Mouse (Mus musculus) gastrocnemius, postnatal 4 days (tissue): Measurements from ENCODE around the gene Ogfr. TPM values are rescaled to one million over a fixed set of nuclear protein-coding genes. Genes with fewer than 3 reads are reported as not detected.

Experiments
- DNase-seq, 2 experiments: peaks; one replicate each; pipeline ENCODE4 v3.0.0; 2021 to 2022; ENCODE audit warnings: low spot score in 2 of 2, mixed read lengths in 2 of 2
- long read RNA-seq, 2 experiments: library from polyadenylated mRNA; stranded (forward); transcript quantifications; one replicate each; pipeline ENCODE4 v2.0.0; 2021
- total RNA-seq, 2 experiments: library from RNA; stranded (reverse); gene quantifications; 2 replicates each; pipeline ENCODE4 v1.2.3; 2021

Ogfr gene
- total RNA-seq = 10 to 100 TPM; 46.8 to 52.2 TPM
- long read RNA-seq, experiment 1, transcript Ogfr-201 (7 exons, 2,449 nt) = major isoform, 30 of 47 reads
- long read RNA-seq, experiment 1, partial matches to known transcripts = 6 of 47 reads
- long read RNA-seq, experiment 1, other reads (novel, unspliced or antisense) = 11 of 47 reads
- long read RNA-seq, experiment 2, transcript Ogfr-201 (7 exons, 2,449 nt) = major isoform, 43 of 64 reads
- long read RNA-seq, experiment 2, partial matches to known transcripts = 9 of 64 reads
- long read RNA-seq, experiment 2, other reads (novel, unspliced or antisense) = 12 of 64 reads

- DNase-seq = peak; percentile 70 to 85
Measured at GRCm38 (mm10) chr2:180589123-180589831, at the start of gene Ogfr. TSS of gene Ogfr (plus strand) at chr2:180589245.

- no peak for DNase-seq
Measured at GRCm38 (mm10) chr2:180543675-180544074, 45.4 kb upstream of the Ogfr start.

DNA sequence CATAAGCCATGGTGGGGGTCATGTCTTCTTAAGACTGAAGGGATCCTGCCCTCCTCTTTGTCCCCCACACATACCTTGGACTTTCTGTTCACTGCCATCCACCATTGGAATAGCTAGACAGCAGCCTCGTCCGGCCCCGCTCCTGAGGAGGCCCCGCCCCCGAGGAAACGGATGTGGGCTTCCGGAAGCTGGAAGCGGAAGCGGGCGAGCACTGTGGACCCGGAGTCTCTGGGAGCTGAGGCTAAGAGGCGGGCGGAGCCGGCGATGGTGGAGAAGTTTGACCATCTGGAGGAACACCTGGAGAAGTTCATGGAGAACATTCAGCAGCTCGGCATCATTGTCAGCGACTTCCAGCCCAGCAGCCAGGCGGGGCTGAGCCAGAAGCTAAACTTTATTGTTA is 44.0 kb upstream of the Ogfr start:
- no peak for DNase-seq

GRCm38 (mm10) chr2:180547384-180548106 is 41.5 kb upstream of the Ogfr start:
- no peak for DNase-seq

DNA sequence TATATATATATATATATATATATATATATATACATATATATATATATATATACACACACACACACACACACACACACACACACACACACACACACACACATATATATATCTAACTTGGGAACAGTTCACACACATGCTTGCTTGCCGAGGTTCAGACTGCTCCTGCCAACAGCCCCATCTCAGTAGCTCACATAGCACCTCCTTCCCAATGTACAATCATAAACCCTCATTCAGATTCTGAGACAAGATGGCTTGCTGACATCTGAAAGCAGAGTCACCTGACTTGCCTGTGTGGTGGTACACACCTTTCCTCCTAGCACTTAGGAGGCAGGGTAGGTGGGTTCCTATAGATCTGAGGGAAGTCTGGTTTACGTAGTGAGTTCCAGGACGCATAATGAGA is 36.7 kb upstream of the Ogfr start:
- DNase-seq = no peak

DNA sequence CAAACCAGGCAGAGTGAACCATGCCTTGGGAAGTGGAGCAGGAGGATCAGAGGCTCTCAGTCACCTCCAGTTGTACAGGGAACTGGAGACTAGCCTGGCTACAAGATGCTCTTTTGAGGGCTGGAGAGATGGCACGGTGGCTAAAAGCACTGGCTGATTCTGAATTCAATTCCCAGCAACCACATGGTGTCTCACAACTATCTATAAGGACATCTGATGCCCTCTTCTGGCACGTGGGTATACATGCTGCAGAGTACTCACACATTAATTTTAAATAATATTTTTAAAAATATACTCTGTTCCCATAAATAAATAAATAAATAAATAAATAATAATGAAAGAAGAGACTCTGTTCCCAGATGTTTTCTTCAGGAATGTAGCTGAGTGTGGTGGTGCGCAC is 33.8 kb upstream of the Ogfr start:
- no peak for DNase-seq

- DNase-seq = no peak
Measured at GRCm38 (mm10) chr2:180556470-180556869, 32.6 kb upstream of the Ogfr start.

GRCm38 (mm10) chr2:180560245-180560644 is 28.8 kb upstream of the Ogfr start:
- no peak for DNase-seq

- no peak for DNase-seq
Measured at GRCm38 (mm10) chr2:180562146-180562545, 26.9 kb upstream of the Ogfr start.

GRCm38 (mm10) chr2:180563296-180563695 is 25.7 kb upstream of the Ogfr start:
- no peak for DNase-seq

- no peak for DNase-seq
Measured at GRCm38 (mm10) chr2:180563841-180564240, 25.2 kb upstream of the Ogfr start.

DNA sequence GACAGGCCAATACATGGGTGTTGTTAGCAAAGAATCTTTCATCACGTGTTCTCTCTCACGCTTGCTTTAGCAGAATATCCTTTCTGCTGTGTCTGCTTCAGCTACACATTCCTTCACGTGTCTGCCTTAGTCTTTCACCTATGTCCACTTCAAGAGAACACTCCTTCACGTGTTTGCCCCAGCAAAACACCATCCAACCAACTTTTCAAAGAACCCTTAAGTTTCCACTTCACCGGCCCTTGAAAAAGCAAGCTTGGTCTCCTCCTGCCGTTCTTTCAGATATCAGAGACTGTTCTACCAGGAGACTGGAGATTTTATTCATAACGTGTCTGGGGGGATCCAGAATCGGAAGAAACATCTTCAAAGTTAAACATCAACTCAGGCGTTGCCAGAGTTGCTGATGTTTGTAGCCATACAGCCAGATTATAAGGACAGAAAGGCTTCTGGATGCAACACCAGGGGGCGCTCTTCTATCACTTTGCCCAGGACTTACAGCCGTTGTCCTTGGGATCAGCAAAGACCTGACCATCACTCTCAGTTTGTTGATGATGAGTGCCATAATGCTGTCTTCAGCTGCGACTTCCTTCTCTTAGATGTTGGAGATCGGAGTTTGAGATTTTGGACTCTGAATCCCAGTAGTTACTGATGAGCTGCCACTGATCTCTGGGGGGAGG is 22.7 kb upstream of the Ogfr start:
- DNase-seq = peak in 1 of 2 experiments; percentile 54

DNA sequence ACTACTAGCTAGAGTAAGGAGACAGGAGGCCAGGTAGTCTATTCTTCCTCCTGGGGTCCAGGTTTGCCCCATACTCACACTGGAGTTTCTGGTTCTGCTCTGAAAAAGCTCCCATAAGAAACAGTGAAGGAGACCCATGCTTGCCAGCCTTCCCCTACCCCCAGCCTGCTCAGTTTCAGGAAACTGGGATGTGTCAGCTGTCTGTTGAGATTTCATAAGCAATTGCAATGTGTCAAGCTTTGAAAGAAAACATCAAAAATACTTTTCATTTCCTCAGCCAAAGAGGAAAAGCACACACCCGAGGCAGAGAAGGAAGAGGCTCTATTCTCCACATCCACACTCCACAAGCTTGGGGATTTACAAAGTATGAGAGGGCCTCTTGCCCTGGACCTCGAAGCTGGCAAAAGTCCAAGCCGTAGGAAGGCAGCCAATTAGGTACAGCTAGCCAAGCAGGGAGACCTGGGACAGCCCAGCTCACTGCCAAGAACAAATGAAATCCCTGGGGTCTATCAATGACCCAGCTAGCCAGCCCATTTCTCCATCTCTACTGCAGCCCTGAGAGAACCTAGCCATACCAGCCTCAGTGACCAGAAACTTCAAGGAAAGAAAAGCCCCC is 19.9 kb upstream of the Ogfr start:
- no peak for DNase-seq

GRCm38 (mm10) chr2:180576482-180576881 is 12.6 kb upstream of the Ogfr start:
- no peak for DNase-seq

- DNase-seq = peak in 1 of 2 experiments; percentile 61
Measured at GRCm38 (mm10) chr2:180578686-180579085, 10.4 kb upstream of the Ogfr start.

- DNase-seq = no peak
Measured at GRCm38 (mm10) chr2:180581002-180581401, 8.0 kb upstream of the Ogfr start, which contains the start of gene Mrgbp. TSS of gene Mrgbp (plus strand) at chr2:180581304.

DNA sequence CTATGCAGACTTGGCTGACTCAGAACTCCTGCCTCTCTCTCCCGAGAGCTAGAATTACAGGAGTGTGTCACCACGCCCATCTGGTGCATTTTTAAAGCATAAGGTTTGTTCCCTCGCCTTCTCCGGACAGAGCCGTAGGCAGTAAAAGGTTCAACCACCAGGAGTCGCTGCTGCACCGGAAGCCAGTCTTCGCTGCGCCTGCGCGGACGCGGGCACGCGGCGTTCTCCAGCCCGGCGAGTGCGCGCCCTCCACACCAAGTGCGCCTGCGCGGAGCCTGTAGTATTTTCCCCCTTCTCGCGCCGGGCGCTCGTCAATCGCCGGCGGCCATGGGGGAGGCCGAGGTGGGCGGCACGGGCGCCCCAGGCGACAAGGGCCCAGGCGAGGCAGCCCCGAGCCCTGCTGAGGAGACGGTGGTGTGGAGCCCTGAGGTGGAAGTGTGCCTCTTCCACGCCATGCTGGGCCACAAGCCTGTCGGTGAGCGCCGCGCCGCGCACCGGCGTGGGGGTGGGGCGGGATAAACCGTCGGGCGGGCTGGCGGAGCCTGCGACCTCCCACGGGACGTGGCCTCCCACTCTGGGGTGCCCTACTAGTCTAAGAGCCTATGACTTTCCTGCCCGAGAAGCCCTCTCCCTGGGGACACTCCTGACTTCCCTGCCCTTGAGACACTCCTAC is 6.4 kb upstream of the Ogfr start:
- DNase-seq = peak; percentile 97

DNA sequence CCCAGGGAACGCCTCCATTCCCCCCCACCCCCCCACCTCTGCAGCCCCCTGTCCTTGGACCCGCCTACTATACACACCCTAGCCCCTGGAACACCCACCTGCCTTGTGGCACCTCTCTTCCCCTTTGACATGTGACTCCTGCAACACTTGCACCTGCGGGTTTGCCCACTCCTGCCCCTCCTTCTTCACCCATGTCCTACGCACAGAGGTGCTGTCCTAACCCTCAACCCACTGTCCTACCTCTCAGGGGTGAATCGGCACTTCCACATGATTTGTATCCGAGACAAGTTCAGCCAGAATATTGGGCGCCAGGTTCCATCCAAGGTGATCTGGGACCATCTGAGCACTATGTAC is 5.9 kb upstream of the Ogfr start:
- no peak for DNase-seq

- no peak for DNase-seq
Measured at GRCm38 (mm10) chr2:180588736-180589122, 316 bp upstream of the Ogfr start.

GRCm38 (mm10) chr2:180597490-180597889 is 8.4 kb downstream of the Ogfr start, which contains the start of gene Col9a3:
TSS of gene Col9a3 (plus strand) at chr2:180597790.
- DNase-seq = no peak
